Mouse (Mus musculus): ENCODE measurements around the gene Nppa. TPM values are rescaled to one million over a fixed set of nuclear protein-coding genes. Genes with fewer than 3 reads are reported as not detected.

Nppa gene
- polyA plus RNA-seq, 1 experiment from 2014 or later, result 0.18 TPM

Other genes with a start within 250 kb of the Nppa start
- gene Zfp984, start 190.9 kb upstream of the Nppa start, polyA plus RNA-seq (2015; fragmentation: Nextera tagmentation; extraction: Ambion mirVana), result 8.7 and 9.3 TPM in 2 replicates
- gene Zfp933, start 152.4 kb upstream of the Nppa start, polyA plus RNA-seq (2015; fragmentation: Nextera tagmentation; extraction: Ambion mirVana), result 4.4 and 6.2 TPM in 2 replicates
- gene Miip, start 131.9 kb upstream of the Nppa start, polyA plus RNA-seq (2015; fragmentation: Nextera tagmentation; extraction: Ambion mirVana), result 35.3 and 37.4 TPM in 2 replicates
- 10.4 and 11.1 TPM in 2 replicates for gene Fv1, start 131.7 kb upstream of the Nppa start, polyA plus RNA-seq (2015; fragmentation: Nextera tagmentation; extraction: Ambion mirVana)
- gene Mfn2, start 96.0 kb upstream of the Nppa start, polyA plus RNA-seq (2015; fragmentation: Nextera tagmentation; extraction: Ambion mirVana), result 43.0 and 47.4 TPM in 2 replicates
- gene Plod1, start 64.0 kb upstream of the Nppa start, polyA plus RNA-seq (2015; fragmentation: Nextera tagmentation; extraction: Ambion mirVana), result 56.2 and 56.4 TPM in 2 replicates
- gene 2510039O18Rik, start 59.8 kb upstream of the Nppa start, polyA plus RNA-seq (2015; fragmentation: Nextera tagmentation; extraction: Ambion mirVana), result 5.8 and 7.5 TPM in 2 replicates
- not detected in 2 replicates for gene Nppb, start 14.9 kb upstream of the Nppa start, polyA plus RNA-seq (2015; fragmentation: Nextera tagmentation; extraction: Ambion mirVana)
- gene Clcn6, start 38.1 kb downstream of the Nppa start, polyA plus RNA-seq (2015; fragmentation: Nextera tagmentation; extraction: Ambion mirVana), result 5.7 and 6.1 TPM in 2 replicates
- 26.0 and 26.7 TPM in 2 replicates for gene Mthfr, start 38.4 kb downstream of the Nppa start, polyA plus RNA-seq (2015; fragmentation: Nextera tagmentation; extraction: Ambion mirVana)
- 16.5 and 16.9 TPM in 2 replicates for gene Agtrap, start 87.3 kb downstream of the Nppa start, polyA plus RNA-seq (2015; fragmentation: Nextera tagmentation; extraction: Ambion mirVana)
- gene Mad2l2, start 129.7 kb downstream of the Nppa start, polyA plus RNA-seq (2015; fragmentation: Nextera tagmentation; extraction: Ambion mirVana), result 35.1 and 36.1 TPM in 2 replicates
- 0.04 and 0.06 TPM in 2 replicates for gene Draxin, start 130.0 kb downstream of the Nppa start, polyA plus RNA-seq (2015; fragmentation: Nextera tagmentation; extraction: Ambion mirVana)
- 16.2 and 17.4 TPM in 2 replicates for gene Fbxo6, start 151.4 kb downstream of the Nppa start, polyA plus RNA-seq (2015; fragmentation: Nextera tagmentation; extraction: Ambion mirVana)
- 6.5 and 7.5 TPM in 2 replicates for gene Fbxo44, start 159.8 kb downstream of the Nppa start, polyA plus RNA-seq (2015; fragmentation: Nextera tagmentation; extraction: Ambion mirVana)
- gene Fbxo2, start 159.9 kb downstream of the Nppa start, polyA plus RNA-seq (2015; fragmentation: Nextera tagmentation; extraction: Ambion mirVana), result 0.29 and 0.58 TPM in 2 replicates